Mouse (Mus musculus) heart, postnatal 10 days (tissue): ENCODE results near the gene Kctd19. TPM values are rescaled to one million over a fixed set of nuclear protein-coding genes. Genes with fewer than 3 reads are reported as not detected.

Experiments used
- DNase-seq, 2 experiments: peaks; one replicate each; pipeline ENCODE4 v3.0.0; 2021
- intact Hi-C: fragments of 180-260 bp; cut with DNase I; formaldehyde crosslinking; loops from one replicate; pipeline ENCODE4 v1.15.1; 2025
- total RNA-seq, 2 experiments: library from RNA; stranded (reverse); gene quantifications; 2 replicates each; pipeline ENCODE4 v1.2.3; 2021

Gene Kctd19
- total RNA-seq, 2 experiments from 2014 or later = 0.12 TPM; not detected in 1

DNA sequence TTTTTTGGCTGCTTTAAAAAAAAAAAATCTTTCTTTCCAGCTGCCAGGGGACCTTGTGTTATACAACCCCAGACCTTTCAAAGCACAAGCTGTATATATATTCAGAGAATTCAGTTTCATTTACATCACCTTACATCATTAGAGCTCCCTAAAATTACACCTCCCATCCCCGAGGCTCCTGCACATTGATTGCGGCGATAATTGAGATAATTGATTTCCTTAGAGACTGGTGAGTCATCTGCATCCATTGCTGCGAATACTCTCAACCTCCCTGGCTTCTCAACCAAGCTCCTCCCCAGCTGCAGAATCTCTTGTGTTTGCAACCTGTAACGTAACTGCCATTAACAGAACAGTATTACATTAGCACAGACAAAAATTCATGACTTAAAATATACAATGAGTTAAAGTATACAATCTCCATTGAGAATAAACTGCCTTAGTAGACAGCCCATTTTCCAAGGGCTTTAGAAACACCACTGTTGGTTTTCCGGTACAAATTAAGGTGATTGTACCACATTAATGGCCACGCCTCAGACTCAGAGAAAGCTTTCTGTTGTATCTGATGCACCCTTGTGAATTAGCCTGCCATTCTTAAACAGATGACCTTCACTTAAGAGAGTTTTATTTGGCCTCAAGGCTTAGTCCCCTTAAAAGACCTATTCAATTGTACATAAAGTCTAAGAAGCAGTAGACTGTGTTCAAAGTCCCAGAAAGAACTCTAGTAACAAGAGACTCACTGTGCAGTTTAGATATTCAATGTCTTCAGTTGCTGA lies 18.6 kb upstream of the Kctd19 start:
- no peak for DNase-seq
- intact Hi-C loops = no loop called here

GRCm38 (mm10) chr8:105426878-105427277 lies 13.6 kb upstream of the Kctd19 start:
- DNase-seq = no peak
- intact Hi-C loops = no loop called here

DNA sequence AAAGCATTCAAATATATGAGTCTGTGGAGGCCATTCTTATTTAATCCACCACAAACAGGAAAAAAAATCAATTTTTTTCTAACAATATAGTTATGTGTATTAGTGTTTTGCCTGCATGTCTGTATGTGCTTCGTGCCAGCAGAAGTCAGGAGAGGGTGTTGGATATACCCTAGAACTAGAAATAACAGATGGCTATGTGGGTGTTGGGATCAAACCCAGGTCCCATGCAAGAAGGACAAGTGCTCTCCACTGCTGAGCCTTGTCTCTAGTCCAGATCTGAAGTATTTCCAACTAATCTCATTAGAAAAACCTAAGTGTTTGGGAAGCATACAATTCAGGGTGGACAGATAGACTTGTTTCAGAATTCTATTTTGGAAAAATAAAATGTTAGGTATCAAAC lies 8.7 kb upstream of the Kctd19 start:
- DNase-seq = no peak
- intact Hi-C loops = no loop called here

GRCm38 (mm10) chr8:105419800-105420199 lies 6.5 kb upstream of the Kctd19 start:
- intact Hi-C loops = no loop called here
- no peak for DNase-seq

DNA sequence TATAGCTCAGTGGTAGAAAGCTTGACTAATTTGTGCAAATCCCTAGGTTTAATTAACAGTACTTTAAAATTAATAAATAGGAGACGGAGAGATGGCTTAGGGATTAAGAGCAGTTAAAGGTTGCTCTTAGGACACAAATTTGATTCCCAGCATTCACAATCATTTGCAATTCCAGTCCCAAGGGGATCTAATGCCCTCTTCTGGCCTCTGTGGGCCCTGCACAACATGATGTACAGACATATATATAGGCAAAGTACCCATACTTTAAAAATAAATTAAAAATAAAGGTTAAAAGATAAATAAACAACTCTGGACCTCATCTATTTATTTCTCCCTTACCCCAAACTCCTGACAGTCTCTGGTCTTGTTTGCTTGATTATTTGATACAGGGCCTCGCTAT lies 5.7 kb upstream of the Kctd19 start:
- intact Hi-C loops = no loop called here
- no peak for DNase-seq

- DNase-seq = no peak
- intact Hi-C loops = loop anchor here (5.0 kb wide), 2 partner anchors 37 to 67 kb away; no protein-coding TSS in a partner anchor
Observed at GRCm38 (mm10) chr8:105409947-105410346, 3.4 kb downstream of the Kctd19 start.

DNA sequence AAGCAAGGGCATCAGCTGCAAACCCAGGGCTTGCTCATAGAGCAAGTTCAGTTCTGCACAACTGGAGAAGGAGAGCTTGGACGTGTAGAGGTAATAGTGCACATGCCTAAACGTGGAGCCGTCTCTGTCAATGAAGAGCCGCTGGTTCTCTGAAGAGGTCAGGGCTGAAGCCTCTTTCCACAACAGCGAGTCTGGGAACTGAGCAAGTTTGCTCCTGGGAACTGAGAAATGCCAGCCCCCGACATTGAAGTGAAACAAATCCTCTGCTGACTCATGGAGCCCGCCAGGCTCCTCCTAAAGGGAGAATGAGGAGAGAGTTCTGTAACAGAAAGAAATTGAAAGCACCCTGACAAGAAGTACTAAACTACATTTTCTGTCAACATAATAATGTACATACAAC lies 5.0 kb downstream of the Kctd19 start:
- intact Hi-C loops = no loop called here

DNA sequence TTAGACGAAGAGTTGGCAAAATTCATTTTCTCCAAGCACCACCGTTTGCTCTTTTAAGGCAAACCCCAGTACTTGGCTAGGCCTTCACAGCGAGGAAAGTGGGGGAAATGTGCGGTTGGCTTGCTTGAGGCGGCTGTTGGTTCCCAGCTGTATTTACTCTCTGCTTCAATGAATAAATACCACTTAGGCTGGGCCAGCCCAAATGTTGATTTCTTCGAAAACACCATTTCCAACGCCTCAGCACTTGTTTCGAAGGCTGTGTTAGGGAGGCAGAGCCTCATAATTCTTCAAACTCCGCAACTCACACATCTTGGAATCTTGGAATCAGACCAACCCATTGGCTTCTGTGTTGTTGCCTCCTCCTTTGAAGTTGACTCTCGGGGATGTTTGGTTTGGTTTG lies 6.9 kb downstream of the Kctd19 start:
- DNase-seq = no peak
- intact Hi-C loops = no loop called here

More for the DNA sequence above, 5.0 kb downstream of the Kctd19 start:
- no peak for DNase-seq

GRCm38 (mm10) chr8:105404496-105404895 lies 8.8 kb downstream of the Kctd19 start:
- intact Hi-C loops = no loop called here
- no peak for DNase-seq

DNA sequence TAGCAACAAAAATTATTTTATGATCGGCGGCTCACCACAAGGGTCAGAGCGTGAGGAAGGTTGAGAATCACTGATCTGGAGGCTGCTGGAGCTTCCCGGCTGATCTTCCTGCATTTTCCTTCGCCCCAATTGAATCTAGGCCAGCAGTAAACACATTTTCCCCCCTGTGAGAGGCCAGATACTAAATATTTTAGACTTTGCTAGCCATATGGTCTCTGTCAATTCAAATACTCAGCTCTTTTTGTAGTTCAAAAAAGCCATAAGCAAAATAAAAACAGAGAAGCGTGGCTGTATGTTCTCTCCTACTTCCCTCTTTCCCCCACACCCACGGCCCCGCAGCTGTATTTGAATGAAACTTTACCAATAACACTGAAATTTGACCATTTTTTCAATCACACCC lies 9.8 kb downstream of the Kctd19 start:
- intact Hi-C loops = no loop called here
- DNase-seq = no peak

GRCm38 (mm10) chr8:105400016-105400415 lies 13.3 kb downstream of the Kctd19 start:
- DNase-seq = no peak
- intact Hi-C loops = no loop called here

DNA sequence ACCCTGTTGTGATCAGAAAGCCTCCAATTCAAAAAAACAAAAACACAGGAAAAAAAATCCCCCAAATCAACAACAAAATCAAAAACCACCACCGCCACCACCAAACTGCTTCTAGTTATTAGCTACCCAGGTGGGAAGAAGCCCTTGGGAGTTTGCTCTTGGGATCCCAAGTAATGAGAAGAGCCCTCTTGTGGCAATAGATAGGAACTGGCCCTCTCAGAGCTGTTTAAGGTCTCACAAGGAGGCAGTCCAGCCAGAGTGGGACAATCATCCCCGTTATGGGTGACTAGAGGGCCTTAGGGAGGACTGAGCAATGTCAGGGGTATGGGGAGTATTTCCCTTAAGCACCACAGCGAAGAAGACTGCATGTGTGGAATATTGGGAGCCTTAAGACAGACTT lies 15.6 kb downstream of the Kctd19 start:
- intact Hi-C loops = loop anchor here (1.0 kb wide), 1 partner anchor 37 kb away; no protein-coding TSS in a partner anchor
- peak; percentile 59 to 63 for DNase-seq

DNA sequence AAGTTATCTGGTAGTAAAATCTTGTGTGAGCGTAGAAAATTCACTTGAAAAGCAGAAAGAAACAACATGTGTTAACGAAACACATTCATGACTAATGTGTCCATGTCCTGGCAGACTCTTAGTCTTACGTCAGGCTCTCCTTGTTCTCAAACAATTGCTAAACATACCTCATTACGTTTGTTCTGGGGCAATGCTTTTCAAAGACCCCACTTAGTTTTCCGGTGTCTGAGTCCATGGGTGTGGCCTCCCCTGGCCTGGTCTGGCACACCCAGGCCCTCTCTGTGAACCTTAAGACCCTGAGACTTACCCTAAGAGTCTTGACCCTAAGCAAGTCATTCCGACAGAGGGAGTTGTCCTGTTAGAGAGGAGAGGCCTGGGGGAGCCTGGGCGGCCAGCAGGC lies 19.4 kb downstream of the Kctd19 start:
- no peak for DNase-seq
- intact Hi-C loops = no loop called here

GRCm38 (mm10) chr8:105393089-105393787 lies 20.1 kb downstream of the Kctd19 start:
- intact Hi-C loops = no loop called here
- DNase-seq = peak; percentile 48 to 54

DNA sequence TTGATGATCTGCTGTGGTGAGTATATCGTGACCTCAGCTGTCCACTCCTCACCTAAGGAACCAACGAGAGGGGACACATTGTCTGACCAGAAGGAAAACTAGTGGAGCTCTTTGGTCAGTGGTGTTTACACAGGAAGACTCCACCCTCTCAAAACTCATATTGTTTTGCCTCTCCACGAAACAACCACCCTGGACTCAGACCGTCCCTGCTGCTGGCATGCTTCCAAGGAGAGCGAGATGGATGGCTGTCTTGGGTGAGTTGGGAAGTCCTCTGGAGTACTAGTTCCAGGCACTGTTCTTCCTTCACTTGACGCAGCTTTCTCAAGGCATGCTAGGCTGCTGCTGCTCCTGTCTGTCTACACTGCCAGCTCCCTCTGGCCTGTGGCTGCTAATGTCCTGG lies 24.2 kb downstream of the Kctd19 start:
- intact Hi-C loops = no loop called here
- peak in 1 of 2 experiments; percentile 23 for DNase-seq

GRCm38 (mm10) chr8:105387151-105387550 lies 26.2 kb downstream of the Kctd19 start:
- intact Hi-C loops = no loop called here
- peak; percentile 56 to 67 for DNase-seq

DNA sequence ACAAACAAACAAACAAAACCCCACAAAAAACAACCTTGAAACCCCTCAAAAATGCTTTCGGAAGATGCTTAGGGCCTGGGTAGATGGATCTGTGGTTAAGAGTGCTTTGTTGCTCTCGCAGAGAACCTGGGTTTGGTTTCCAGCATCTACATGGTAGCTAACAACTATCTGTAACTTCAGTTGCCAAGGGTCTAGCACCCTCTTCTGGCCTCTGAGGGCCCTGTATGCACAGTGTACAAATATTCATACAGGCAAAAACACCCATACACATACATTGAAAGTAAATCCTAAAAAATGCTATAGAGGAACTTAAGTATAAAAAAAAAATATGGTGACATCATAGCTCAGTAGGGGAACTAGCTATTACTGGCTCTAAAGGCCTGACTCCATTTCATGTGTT lies 29.2 kb downstream of the Kctd19 start:
- intact Hi-C loops = no loop called here
- DNase-seq = no peak

GRCm38 (mm10) chr8:105380308-105380707 lies 33.0 kb downstream of the Kctd19 start:
- intact Hi-C loops = no loop called here
- no peak for DNase-seq

GRCm38 (mm10) chr8:105378673-105379072 lies 34.6 kb downstream of the Kctd19 start:
- DNase-seq = peak; percentile 57 to 69
- intact Hi-C loops = no loop called here

DNA sequence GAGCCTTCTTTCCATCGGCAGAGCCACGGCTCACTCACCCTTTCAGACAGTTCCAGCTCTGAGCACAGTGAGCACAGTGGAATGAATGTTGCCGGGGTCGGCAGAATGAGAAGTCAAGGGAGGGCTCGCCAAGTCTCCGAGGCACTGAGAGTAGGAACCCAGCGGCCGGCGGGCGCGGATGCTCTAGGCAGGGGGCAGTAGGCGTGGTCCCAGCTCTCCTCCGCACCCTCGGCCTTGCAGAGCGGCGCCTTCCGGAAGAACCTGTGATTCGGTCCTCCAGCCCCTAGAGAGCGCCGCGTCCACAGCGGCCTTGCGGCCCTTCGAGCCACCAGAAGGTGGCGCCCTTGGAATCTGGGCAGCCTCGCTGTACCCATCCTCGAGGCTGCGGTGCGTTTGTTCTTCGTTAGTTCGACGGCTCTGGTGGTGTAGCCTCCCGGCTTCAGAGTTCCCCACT lies 38.8 kb downstream of the Kctd19 start:
- intact Hi-C loops = no loop called here
- DNase-seq = peak in 1 of 2 experiments; percentile 50

DNA sequence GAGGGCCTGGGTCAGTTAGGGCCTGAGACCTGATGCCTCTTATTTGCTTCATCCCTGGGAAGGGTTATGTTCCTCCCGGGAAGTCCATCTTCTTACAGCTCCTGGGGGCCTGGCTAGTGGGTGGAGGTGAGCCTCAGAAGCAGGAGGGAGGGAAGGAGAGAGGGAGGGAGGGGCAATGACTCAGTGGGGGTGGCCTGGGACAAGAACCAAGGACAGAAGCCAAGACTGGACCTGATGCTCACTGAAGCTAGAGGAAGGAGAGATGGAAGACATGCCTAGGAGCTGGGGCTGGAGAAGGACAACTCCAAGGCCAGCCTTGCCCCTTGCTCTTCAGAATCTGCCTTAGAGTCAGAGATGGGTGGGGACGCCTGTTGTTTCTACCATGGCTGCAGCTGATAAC lies 40.3 kb downstream of the Kctd19 start, which contains the start of gene Plekhg4:
TSS of gene Plekhg4 (plus strand) at position 243 of the 400 bp plus-strand sequence.
- no peak for DNase-seq
- intact Hi-C loops = no loop called here

- no peak for DNase-seq
- intact Hi-C loops = no loop called here
Observed at GRCm38 (mm10) chr8:105372473-105372872, 40.8 kb downstream of the Kctd19 start.
